Mouse (Mus musculus) heart, embryonic 10.5 days (tissue): Measurements from ENCODE around the gene Hist1h3f. TPM values are rescaled to one million over a fixed set of nuclear protein-coding genes. Genes with fewer than 3 reads are reported as not detected.
"Not testable (repeated sequence)": the region's sequence is repeated elsewhere in the genome, so short reads cannot be mapped to it uniquely, and the experiment has no call there.

ENCODE experiments used
- DNase-seq: peaks from one replicate; pipeline ENCODE4 v3.0.0-alpha.2; 2017; ENCODE audit warnings: low spot score
- H3K27ac ChIP-seq: fragments of 300-500 bp; sonication (generic); 2 replicates; pipeline ENCODE4 v1.5.1; 2016; ENCODE audit warnings: mild to moderate bottlenecking
- H3K27me3 ChIP-seq: fragments of 300-500 bp; sonication (generic); 2 replicates; pipeline ENCODE4 v1.6.1; 2016; ENCODE audit warnings: mild to moderate bottlenecking; ENCODE audit not compliant: poor library complexity, insufficient read depth, severe bottlenecking
- H3K36me3 ChIP-seq: fragments of 300-500 bp; sonication (generic); 2 replicates; pipeline ENCODE4 v1.6.1; 2016; ENCODE audit warnings: mild to moderate bottlenecking, moderate library complexity
- H3K4me1 ChIP-seq: fragments of 300-500 bp; sonication (generic); 2 replicates; pipeline ENCODE4 v1.6.1; 2016; ENCODE audit warnings: mild to moderate bottlenecking
- H3K4me3 ChIP-seq: fragments of 300-500 bp; sonication (generic); 2 replicates; pipeline ENCODE4 v1.5.1; 2016; ENCODE audit warnings: mild to moderate bottlenecking, moderate library complexity
- H3K9me3 ChIP-seq: fragments of 300-500 bp; sonication (generic); 2 replicates; pipeline ENCODE4 v1.6.1; 2016; ENCODE audit warnings: mild to moderate bottlenecking, moderate library complexity
- WGBS: fragments of 180-500 bp; shearing (Covaris S2); methylation state at CpG from one replicate; pipeline ENCODE4 v1.1.7; 2016; 5-methylcytosine and 5-hydroxymethylcytosine counted together
- polyA plus RNA-seq: library from polyadenylated mRNA; unstranded; fragments of >200 nt; fragmentation: Nextera tagmentation; extraction: Ambion mirVana; gene quantifications from 2 replicates; pipeline ENCODE4 v1.2.1, GENCODE M21; 2016

The Hist1h3f gene
- polyA plus RNA-seq, 1 experiment from 2014 or later = 0.99 TPM

DNA sequence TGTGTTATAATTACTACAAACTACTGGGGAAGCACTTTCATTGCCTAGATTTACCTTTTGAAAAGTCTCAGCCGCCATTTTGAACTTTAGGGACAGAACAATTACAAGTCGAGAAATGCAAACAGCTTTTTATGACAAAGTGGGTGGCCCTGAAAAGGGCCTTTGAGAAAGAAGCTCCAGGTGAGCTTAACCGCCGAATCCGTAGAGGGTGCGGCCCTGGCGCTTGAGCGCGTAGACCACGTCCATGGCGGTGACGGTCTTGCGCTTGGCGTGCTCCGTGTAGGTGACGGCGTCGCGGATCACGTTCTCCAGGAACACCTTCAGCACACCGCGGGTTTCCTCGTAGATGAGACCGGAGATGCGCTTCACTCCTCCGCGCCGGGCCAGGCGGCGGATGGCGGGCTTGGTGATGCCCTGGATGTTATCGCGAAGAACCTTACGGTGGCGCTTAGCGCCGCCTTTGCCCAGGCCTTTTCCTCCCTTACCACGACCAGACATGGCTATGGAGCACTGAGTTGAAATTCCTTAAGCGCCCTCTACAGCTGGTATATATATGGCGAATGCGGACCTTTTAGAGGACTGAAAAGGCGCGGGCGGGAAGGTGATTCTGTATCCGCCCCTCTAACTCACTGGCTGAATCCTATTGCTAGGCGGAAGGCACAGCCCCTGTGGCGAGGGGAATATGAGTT, 7.4 kb downstream of the Hist1h3f start, which contains the start of gene Hist1h4f:
TSS of gene Hist1h4f (minus strand) at position 503 of the 689 bp plus-strand sequence.
- peaks cover 15% of the 10 kb centered on the region; the same call in 1 of the 2 replicates for H3K4me1 ChIP-seq
- WGBS = under 1% methylated on average over 47 of the region's 47 CpGs

DNA sequence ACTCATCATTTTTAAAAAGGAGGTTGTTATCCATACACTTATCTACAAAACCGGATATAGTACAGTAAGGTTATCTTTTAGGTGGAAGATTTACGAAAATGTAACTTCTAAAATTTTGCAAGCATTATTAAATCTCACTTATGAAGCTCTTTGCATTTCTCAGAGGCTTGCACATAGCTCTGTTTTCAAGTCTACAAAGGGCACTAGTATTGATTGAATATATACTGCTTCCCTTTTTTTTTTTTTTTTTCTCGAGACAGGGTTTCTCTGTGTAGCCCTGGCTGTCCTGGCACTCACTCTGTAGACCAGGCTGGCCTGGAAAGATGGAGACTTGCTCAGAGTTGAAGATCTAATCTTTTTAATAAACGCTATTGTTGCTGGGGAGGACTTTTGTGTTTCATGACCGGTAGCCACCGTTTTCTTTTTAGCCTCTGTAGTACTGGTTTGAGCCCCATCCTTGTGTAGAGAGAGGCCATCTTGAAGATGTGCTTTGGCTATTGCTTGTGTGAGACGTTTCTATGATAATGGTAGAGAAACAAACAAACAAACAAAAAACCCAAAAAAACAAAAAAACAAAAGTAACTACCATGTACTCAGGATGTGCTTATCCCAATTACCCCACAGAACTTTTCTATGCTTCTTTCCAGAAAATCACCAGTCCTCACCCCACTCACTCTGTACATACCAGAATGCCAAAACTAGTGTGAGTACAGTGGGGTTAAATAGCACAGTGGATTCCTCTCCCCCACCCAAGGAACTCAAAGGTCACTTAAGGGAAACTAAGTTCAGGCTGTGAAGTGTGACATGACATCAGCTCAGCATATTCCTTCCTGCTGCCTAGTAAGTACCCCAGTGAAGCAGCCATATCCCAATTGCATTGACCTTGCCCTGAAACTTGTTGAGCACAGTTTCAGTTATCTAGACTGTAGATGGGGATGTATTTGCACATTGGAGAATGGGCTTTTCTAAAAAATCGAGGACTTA, 8.4 kb downstream of the Hist1h3f start:
- Histone ChIP-seq H3K9me3 (no peaks in the 10 kb centered on the region), H3K36me3 (no peaks in the 10 kb centered on the region), H3K27me3 (no peaks in the 10 kb centered on the region), H3K27ac (peak overlapping the region; percentile 90), H3K4me3 (peak overlapping the region; percentile 56), H3K4me1 (peaks cover 15% of the 10 kb centered on the region; the same call in 1 of the 2 replicates)
- DNase-seq = no peak
- WGBS = 52% methylated on average over 8 of the region's 8 CpGs

More for the DNA sequence above, 7.4 kb downstream of the Hist1h3f start, which contains the start of gene Hist1h4f:
- peak; percentile 98 for DNase-seq
- Histone ChIP-seq H3K27ac (peak within 1 kb of the TSS; percentile 90), H3K4me3 (peak within 1 kb of the TSS; percentile 56)
- not testable (repeated sequence) for H3K9me3 ChIP-seq, H3K36me3 ChIP-seq, H3K27me3 ChIP-seq

DNA sequence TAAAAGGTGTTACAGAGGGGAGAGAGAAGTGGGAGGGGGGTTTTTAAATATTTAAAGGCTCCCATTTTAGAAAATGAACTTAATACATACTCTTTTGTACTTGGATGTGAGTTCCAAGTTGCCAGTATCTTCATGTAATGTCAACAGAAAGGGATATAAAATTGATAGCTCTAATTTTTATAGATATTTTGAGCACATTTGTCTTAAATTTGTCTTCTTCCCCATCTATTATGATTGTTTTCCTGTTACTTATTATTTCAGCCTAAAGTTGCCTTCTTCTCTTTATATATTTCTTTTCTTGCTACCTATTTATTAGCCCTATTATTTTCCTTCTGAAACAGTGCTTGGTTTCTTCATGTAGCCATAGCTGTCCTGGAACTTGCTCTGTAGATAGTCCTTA, 9.1 kb downstream of the Hist1h3f start, which contains the start of gene Hist1h1d:
TSS of gene Hist1h1d (plus strand) at position 301 of the 400 bp plus-strand sequence.
- no peaks in the 10 kb centered on the region for H3K9me3 ChIP-seq
- no peaks in the 10 kb centered on the region for H3K36me3 ChIP-seq
- DNase-seq = no peak
- H3K4me3 ChIP-seq = no peak within 1 kb of the TSS; the same call in 1 of the 2 replicates
- H3K27ac ChIP-seq = peak within 1 kb of the TSS; percentile 90
- H3K27me3 ChIP-seq = no peaks in the 10 kb centered on the region
- H3K4me1 ChIP-seq = peaks cover 15% of the 10 kb centered on the region; the same call in 1 of the 2 replicates

DNA sequence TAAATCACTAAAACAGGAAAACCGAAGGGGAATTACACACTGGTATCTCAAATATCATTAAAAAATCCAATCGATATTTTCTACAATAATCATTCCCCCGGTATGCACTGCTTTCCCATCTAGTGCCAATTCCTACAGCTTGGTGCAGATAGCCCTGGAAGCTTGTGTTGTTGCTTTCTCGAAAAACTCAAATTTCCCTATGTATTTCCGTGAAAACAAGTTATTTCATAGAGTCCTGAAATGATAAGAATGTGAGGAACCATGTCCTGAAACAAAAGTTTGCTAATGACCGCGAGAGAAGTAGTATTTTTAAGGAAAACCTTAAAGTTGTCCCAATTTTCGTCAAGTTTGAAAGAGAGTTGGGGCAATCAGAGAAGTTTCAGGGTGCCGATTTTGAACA, 10.5 kb downstream of the Hist1h3f start:
- Histone ChIP-seq H3K4me1 (peaks cover 15% of the 10 kb centered on the region; the same call in 1 of the 2 replicates), H3K9me3 (no peaks in the 10 kb centered on the region), H3K27ac (peak overlapping the region; percentile 90), H3K27me3 (no peaks in the 10 kb centered on the region), H3K36me3 (no peaks in the 10 kb centered on the region), H3K4me3 (peak overlapping the region; percentile 68)
- WGBS = 24% methylated on average over 9 of the region's 9 CpGs
- DNase-seq = no peak

DNA sequence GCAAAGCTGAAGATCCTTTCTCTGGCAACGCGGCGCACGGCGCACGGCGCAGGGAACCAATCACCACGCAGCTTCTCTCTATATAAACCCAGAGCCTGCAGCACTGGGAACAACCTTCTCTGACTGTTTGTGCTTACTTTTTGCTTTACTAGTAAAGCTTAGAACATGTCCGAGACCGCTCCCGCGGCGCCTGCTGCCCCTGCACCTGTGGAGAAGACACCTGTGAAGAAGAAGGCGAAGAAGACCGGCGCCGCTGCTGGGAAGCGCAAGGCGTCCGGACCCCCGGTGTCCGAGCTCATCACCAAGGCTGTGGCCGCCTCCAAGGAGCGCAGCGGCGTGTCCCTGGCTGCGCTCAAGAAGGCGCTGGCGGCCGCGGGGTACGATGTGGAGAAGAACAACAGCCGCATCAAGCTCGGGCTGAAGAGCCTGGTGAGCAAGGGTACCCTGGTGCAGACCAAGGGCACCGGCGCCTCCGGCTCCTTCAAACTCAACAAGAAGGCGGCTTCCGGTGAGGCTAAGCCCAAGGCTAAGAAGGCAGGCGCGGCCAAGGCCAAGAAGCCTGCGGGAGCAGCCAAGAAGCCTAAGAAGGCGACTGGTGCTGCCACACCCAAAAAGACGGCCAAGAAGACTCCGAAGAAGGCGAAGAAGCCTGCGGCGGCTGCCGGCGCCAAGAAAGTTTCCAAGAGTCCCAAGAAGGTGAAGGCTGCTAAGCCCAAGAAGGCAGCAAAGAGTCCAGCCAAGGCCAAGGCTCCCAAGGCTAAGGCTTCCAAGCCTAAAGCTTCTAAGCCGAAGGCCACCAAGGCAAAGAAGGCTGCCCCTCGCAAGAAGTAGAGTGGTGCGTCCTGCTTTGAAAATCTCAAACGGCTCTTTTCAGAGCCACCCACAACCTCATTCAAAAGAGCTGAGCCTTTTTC, 11.3 kb downstream of the Hist1h3f start:
- Histone ChIP-seq H3K27ac (peak overlapping the region; percentile 90), H3K36me3 (no peaks in the 10 kb centered on the region), H3K4me1 (peaks cover 15% of the 10 kb centered on the region; the same call in 1 of the 2 replicates), H3K27me3 (no peaks in the 10 kb centered on the region), H3K4me3 (peak overlapping the region; percentile 68), H3K9me3 (no peaks in the 10 kb centered on the region)
- DNase-seq = peak; percentile 94
- under 1% methylated on average over 54 of the region's 54 CpGs for WGBS

DNA sequence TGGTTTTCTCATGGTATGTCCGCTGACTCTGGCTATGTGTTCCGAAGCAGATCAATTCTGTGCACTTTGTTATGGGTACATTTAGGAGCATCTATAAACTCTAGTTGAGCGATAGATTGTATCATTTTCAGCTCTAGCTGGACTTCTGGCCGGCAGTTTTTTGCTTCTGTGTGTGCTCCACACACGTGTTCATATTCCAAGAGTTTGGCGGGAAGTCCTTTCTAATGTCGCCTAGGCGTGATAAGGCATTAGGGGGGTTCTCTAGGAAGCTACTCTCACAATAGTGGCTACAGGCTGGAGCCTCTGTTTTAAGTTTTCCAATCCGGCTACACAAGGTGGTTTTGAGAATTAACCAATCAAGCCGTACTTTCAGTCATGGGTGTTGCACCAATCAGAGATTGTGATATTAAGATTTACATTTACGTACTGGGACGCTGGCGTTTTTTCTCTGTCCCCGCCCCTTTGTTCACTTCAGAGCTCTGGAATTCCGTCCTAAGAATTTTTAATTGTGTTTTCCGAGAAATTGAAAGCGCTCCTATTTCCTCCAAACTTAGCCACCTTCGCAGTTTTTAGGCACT, 12.1 kb downstream of the Hist1h3f start:
- under 1% methylated on average over 18 of the region's 18 CpGs for WGBS
- no peaks in the 10 kb centered on the region for H3K9me3 ChIP-seq
- peak; percentile 86 for DNase-seq
- H3K27me3 ChIP-seq = no peaks in the 10 kb centered on the region
- no peaks in the 10 kb centered on the region for H3K36me3 ChIP-seq
- H3K27ac ChIP-seq = peak overlapping the region; percentile 90
- H3K4me1 ChIP-seq = peaks cover 10% of the 10 kb centered on the region; the same call in 1 of the 2 replicates
- H3K4me3 ChIP-seq = peak overlapping the region; percentile 68

DNA sequence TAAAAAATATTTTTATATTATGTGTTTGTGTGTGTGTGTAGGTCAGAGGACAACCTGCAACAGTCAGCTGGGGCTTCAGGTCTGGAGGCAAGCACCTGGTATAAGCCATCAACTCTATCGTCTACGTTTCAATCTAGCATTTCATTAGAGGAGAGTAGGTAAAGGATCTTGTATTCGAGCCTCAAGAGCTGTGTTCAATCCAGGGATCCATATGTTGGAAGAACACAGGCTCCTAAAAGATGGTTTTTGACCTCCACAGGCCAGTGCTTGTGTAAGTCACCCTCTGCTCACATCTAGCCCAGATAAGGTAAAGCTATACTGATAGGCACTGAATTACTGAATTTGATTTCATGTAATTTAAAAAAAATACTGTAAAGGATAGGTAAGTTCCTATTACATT, 13.1 kb downstream of the Hist1h3f start:
- Histone ChIP-seq H3K9me3 (no peaks in the 10 kb centered on the region), H3K4me3 (peak overlapping the region; percentile 27; the same call in 1 of the 2 replicates), H3K27me3 (no peaks in the 10 kb centered on the region), H3K36me3 (no peaks in the 10 kb centered on the region), H3K27ac (peak overlapping the region; percentile 90), H3K4me1 (peaks cover 9% of the 10 kb centered on the region; the same call in 1 of the 2 replicates)
- WGBS = 59% methylated on average over 3 of the region's 3 CpGs
- no peak for DNase-seq

DNA sequence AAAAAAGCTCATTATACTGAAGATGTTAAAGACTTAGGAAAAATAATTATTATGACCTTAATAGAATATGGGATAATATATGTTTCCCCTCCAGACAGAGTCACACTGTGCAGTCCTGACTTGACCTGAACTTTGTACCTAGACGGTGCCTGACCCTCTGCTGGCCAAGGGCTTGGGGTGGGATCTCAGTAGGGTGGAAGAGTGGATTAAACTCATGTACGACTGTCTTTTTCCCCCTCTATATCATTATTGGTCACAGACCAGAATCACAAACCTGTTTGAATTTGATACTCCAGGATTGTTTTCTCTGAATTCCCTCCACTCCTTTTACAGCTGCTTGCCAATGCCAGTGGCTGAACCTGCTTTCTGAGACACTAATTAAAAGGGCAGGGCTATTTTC, 16.8 kb downstream of the Hist1h3f start:
- 44% methylated on average over 2 of the region's 2 CpGs for WGBS
- not testable (repeated sequence) for H3K4me1 ChIP-seq, H3K4me3 ChIP-seq, H3K27ac ChIP-seq, H3K36me3 ChIP-seq, H3K9me3 ChIP-seq, DNase-seq, H3K27me3 ChIP-seq

DNA sequence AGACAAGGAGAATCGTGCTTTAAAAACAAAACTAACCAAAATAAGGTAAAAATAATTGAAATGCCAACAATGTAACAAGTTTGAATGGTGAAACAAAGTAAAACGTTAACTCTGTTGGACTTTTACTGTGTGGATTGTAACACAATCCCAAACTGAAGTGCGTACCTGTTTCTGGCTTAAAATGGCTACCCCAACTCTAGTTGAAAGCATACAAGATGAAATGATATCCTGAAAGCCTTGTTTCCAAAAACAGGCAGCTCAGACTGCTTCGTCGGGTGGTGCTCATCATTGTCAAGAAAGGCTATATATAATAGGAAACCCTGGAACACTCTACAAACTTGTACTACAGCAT, 17.7 kb downstream of the Hist1h3f start:
- not testable (repeated sequence) for H3K36me3 ChIP-seq, H3K4me1 ChIP-seq, H3K27ac ChIP-seq, DNase-seq, H3K27me3 ChIP-seq, H3K9me3 ChIP-seq
- peak overlapping the region; percentile 55 for H3K4me3 ChIP-seq
- 0% methylated on average over 2 of the region's 5 CpGs for WGBS

DNA sequence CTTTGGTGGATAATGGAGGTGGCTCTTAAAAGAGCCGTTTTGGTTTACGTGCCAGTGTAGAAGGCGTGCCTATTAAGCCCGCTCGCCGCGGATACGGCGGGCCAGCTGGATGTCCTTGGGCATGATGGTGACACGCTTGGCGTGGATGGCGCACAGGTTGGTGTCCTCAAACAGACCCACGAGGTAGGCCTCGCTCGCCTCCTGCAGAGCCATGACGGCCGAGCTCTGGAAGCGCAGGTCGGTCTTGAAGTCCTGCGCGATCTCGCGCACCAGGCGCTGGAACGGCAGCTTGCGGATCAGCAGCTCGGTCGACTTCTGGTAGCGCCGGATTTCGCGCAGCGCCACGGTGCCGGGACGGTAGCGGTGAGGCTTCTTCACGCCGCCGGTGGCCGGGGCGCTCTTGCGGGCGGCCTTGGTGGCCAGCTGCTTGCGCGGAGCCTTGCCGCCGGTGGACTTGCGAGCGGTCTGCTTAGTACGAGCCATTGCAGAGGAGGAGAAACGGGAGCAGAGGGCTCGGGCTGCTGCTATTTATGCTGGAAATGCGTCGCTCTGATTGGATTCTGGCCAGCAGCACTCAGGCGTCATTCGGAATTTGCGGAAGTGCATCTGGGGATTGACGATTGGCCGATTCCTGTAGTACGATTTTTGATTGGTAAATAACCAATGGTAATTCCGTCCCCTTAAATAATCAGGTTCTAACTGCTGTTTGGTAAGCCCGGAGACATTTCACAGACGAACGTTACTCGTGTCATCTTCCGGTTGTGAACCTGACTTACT, 18.2 kb downstream of the Hist1h3f start, which contains the start of gene Hist1h3e:
TSS of gene Hist1h3e (minus strand) at position 487 of the 777 bp plus-strand sequence.
- DNase-seq = peak; percentile 98
- H3K9me3 ChIP-seq, H3K36me3 ChIP-seq, H3K4me1 ChIP-seq, H3K27me3 ChIP-seq: not testable (repeated sequence)
- WGBS = under 1% methylated on average over 64 of the region's 67 CpGs
- Histone ChIP-seq H3K4me3 (peak within 1 kb of the TSS; percentile 55), H3K27ac (peak within 1 kb of the TSS; percentile 95)

DNA sequence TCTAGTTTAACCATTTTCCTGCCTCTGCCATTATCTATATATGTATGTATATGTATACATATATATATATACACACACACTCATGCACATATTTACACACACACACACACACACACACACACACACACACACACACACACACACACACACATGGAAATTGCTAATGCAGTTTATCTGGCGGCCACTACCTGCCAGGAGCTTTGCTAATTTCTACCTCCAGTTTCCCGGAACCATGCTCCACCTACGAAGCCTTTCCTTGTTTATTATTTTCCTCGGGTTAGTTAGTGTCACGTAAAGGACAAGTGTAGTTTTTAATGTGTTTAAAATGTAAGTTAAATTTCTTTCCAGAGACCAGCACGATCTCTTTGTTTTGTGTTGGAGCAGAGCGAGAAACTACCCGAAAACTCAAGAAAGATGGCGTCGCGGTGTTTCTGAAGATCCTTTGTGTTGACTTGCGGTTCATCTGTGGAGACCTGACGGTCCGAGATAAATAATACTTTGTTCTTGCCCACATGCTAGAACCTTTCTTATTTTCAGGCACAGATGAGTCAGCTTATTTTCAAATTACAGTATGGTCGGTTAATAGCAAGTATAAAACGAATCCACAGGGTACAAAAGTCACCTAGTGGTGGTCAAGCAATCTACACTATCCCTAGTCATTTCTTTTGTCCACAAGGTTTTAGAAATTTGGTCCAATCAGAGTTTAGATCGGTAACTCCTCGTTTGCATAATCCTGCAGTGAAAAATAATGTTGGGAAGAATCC, 19.0 kb downstream of the Hist1h3f start:
- H3K4me3 ChIP-seq = peak overlapping the region; percentile 55
- DNase-seq = no peak
- H3K36me3 ChIP-seq = no peaks in the 10 kb centered on the region
- H3K27ac ChIP-seq = peak overlapping the region; percentile 95
- no peaks in the 10 kb centered on the region for H3K4me1 ChIP-seq
- 3% methylated on average over 18 of the region's 18 CpGs for WGBS
- no peaks in the 10 kb centered on the region for H3K27me3 ChIP-seq
- H3K9me3 ChIP-seq = no peaks in the 10 kb centered on the region
